Mouse (Mus musculus): ENCODE measurements around the gene Zswim5. TPM values are rescaled to one million over a fixed set of nuclear protein-coding genes. Genes with fewer than 3 reads are reported as not detected.
A peak's percentile ranks its signal among the peaks of the same experiment; 100 is the strongest.

The Zswim5 gene
- polyA plus RNA-seq, 1 experiment from 2014 or later, result 0.79 TPM

DNA sequence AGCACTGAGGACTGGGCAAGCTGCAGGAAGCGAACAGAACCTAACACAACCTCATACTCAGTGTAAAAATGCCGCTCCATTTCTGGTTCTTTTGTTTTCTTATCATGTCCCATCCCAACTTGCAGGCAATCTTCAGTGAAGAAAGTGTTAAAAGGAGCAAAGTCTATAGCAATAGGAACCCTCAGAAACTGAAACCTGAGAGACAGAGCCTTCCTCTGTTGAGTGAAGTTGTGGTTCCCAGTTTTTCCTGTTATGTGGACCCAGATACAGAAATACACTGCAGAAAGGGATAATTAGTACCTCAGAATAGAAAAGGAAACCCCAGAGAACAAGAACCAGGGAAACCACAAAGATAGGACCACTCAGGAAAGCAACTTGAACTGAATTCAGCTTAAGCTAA is 36.1 kb downstream of the Zswim5 start:
- Histone ChIP-seq H3K36me3 (no peaks in the 10 kb centered on the region), H3K27ac (ENCODE audit: poor library complexity, severe bottlenecking) (no peak overlapping the region), H3K9ac (no peak overlapping the region), H3K9me3 (replicated peaks) (0 out of 2 replicates have a peak, but pooled peaks cover 2% of the 10 kb centered on the region), H3K4me3 (no peak overlapping the region), H3K4me1 (replicated peaks) (no peaks in the 10 kb centered on the region), H3K27me3 (replicated peaks) (no peaks in the 10 kb centered on the region), H3K4me2 (no peak overlapping the region)
- 81% methylated on average over 2 of the region's 2 CpGs for WGBS
- ATAC-seq (ENCODE audit: insufficient number of reproducible peaks, low FRiP score), result no peak

DNA sequence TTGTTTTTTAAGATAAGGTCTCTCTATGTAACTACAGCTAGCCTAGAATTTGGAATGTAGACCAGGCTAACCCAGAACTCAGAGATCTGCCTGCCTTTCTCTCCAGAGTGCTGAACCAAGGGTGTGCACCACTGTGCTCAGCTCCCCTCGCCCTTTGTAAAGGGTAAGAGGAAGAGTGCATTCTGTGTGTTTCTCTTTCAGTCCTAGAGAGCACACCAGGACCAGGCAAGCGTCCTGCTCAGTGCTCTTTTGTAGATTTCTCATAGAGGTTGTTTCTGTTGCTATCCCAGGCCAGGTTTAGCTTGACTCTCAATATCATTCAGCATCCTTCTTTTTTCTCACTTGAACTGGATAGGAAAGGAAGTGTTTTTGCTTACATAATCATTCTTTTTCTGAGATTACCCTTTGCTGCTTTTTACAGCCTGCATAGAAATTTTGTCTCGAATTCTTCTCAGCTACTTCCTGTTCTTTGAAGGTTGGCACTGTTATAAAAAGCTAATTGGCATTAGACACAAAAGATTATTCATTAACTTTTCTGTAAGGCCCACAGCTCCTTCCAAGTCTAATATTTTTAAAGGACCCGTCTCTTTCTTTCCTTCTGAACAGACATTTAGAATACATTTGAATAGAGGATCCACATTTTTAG is 51.0 kb downstream of the Zswim5 start:
- Histone ChIP-seq H3K4me1 (replicated peaks) (no peaks in the 10 kb centered on the region), H3K4me2 (no peak overlapping the region), H3K9ac (no peak overlapping the region), H3K27ac (ENCODE audit: poor library complexity, severe bottlenecking) (no peak overlapping the region), H3K4me3 (no peak overlapping the region), H3K9me3 (replicated peaks) (no peaks in the 10 kb centered on the region), H3K36me3 (no peaks in the 10 kb centered on the region), H3K27me3 (replicated peaks) (no peaks in the 10 kb centered on the region)
- ATAC-seq (ENCODE audit: insufficient number of reproducible peaks, low FRiP score), result no peak
- 58% methylated on average over 4 of the region's 4 CpGs for WGBS

DNA sequence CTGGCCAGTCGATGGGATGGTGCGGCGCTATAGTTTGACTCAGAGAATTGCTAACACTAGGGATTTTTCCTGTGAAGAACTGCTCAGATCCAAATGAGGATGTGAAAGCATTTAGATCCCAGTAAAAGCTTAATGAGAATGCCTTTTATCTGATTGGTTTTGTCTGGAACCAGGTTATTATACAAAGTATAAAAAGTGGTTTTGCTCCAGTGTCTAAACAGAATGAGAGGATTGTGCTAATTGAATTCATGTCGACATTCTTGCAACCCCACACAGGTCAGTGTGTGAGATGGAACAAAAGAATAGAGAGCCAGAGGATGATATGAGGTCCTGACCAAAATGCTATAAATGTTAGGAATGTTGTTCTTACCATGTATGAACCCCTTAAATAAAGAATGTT is 62.4 kb downstream of the Zswim5 start:
- Histone ChIP-seq H3K9me3 (replicated peaks) (no peaks in the 10 kb centered on the region), H3K27me3 (replicated peaks) (no peaks in the 10 kb centered on the region), H3K36me3 (no peaks in the 10 kb centered on the region), H3K4me2 (no peak overlapping the region), H3K9ac (no peak overlapping the region), H3K27ac (ENCODE audit: poor library complexity, severe bottlenecking) (no peak overlapping the region), H3K4me3 (no peak overlapping the region), H3K4me1 (replicated peaks) (no peaks in the 10 kb centered on the region)
- 80% methylated on average over 4 of the region's 4 CpGs for WGBS
- no peak for ATAC-seq (ENCODE audit: insufficient number of reproducible peaks, low FRiP score)

GRCm38 (mm10) chr4:116942695-116943094 is 65.5 kb downstream of the Zswim5 start:
- Histone ChIP-seq H3K4me3 (no peak overlapping the region), H3K4me2 (no peak overlapping the region), H3K36me3 (no peaks in the 10 kb centered on the region), H3K27ac (ENCODE audit: poor library complexity, severe bottlenecking) (no peak overlapping the region), H3K9ac (no peak overlapping the region), H3K9me3 (replicated peaks) (no peaks in the 10 kb centered on the region), H3K4me1 (replicated peaks) (no peaks in the 10 kb centered on the region), H3K27me3 (replicated peaks) (no peaks in the 10 kb centered on the region)
- no peak for ATAC-seq (ENCODE audit: insufficient number of reproducible peaks, low FRiP score)
- 67% methylated on average over 2 of the region's 2 CpGs for WGBS

- Histone ChIP-seq H3K4me1 (replicated peaks) (no peaks in the 10 kb centered on the region), H3K9me3 (replicated peaks) (no peaks in the 10 kb centered on the region), H3K4me3 (no peak overlapping the region), H3K27ac (ENCODE audit: poor library complexity, severe bottlenecking) (no peak overlapping the region), H3K9ac (no peak overlapping the region), H3K27me3 (replicated peaks) (no peaks in the 10 kb centered on the region), H3K4me2 (no peak overlapping the region), H3K36me3 (no peaks in the 10 kb centered on the region)
- ATAC-seq (ENCODE audit: insufficient number of reproducible peaks, low FRiP score), result no peak
- 74% methylated on average over 5 of the region's 5 CpGs for WGBS
Observed at GRCm38 (mm10) chr4:116944055-116944454, 66.9 kb downstream of the Zswim5 start.

GRCm38 (mm10) chr4:116951642-116952041 is 74.5 kb downstream of the Zswim5 start:
- no peak for ATAC-seq (ENCODE audit: insufficient number of reproducible peaks, low FRiP score)
- H3K9ac ChIP-seq, result no peak overlapping the region

GRCm38 (mm10) chr4:116954951-116955350 is 77.8 kb downstream of the Zswim5 start:
- Histone ChIP-seq H3K4me2 (no peak overlapping the region), H3K27ac (ENCODE audit: poor library complexity, severe bottlenecking) (no peak overlapping the region), H3K9ac (no peak overlapping the region), H3K27me3 (replicated peaks) (no peaks in the 10 kb centered on the region), H3K4me3 (no peak overlapping the region), H3K9me3 (replicated peaks) (no peaks in the 10 kb centered on the region), H3K4me1 (replicated peaks) (no peaks in the 10 kb centered on the region), H3K36me3 (no peaks in the 10 kb centered on the region)
- WGBS, result 84% methylated on average over 7 of the region's 7 CpGs
- ATAC-seq (ENCODE audit: insufficient number of reproducible peaks, low FRiP score), result no peak

More at GRCm38 (mm10) chr4:116951642-116952041, 74.5 kb downstream of the Zswim5 start:
- WGBS, result 24% methylated on average over 1 of the region's 1 CpGs
- no peak overlapping the region for H3K27ac ChIP-seq (ENCODE audit: poor library complexity, severe bottlenecking)
- H3K36me3 ChIP-seq, result no peaks in the 10 kb centered on the region
- no peaks in the 10 kb centered on the region for H3K4me1 ChIP-seq (replicated peaks)
- H3K9me3 ChIP-seq (replicated peaks), result no peaks in the 10 kb centered on the region
- no peaks in the 10 kb centered on the region for H3K27me3 ChIP-seq (replicated peaks)
- no peak overlapping the region for H3K4me3 ChIP-seq
- no peak overlapping the region for H3K4me2 ChIP-seq

DNA sequence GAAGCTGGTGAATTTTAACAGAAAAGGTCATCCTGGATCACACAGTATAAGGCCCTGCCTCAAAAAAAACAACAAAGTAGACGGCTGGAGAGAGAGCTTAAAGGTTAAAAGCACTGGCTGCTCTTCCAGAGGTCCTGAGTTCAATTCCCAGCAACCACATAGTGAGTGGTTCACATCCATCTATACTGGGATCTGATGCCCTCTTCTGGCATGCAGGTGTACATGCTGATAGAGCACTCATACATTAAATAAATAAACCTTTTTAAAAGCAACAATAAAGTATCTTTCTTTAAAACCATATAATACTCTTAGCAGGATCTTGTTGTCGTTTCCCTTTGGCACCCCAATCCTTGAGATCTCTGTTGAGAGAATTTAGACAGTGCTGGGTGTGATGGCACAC is 99.3 kb downstream of the Zswim5 start:
- 73% methylated on average over 2 of the region's 2 CpGs for WGBS
- ATAC-seq (ENCODE audit: insufficient number of reproducible peaks, low FRiP score), result no peak
- Histone ChIP-seq H3K27ac (ENCODE audit: poor library complexity, severe bottlenecking) (no peak overlapping the region), H3K4me1 (replicated peaks) (no peaks in the 10 kb centered on the region), H3K27me3 (replicated peaks) (no peaks in the 10 kb centered on the region), H3K4me3 (no peak overlapping the region), H3K4me2 (no peak overlapping the region), H3K36me3 (no peaks in the 10 kb centered on the region), H3K9me3 (replicated peaks) (no peaks in the 10 kb centered on the region), H3K9ac (no peak overlapping the region)

GRCm38 (mm10) chr4:116985681-116986080 is 108.5 kb downstream of the Zswim5 start:
- 80% methylated on average over 7 of the region's 7 CpGs for WGBS
- Histone ChIP-seq H3K27me3 (replicated peaks) (no peaks in the 10 kb centered on the region), H3K9ac (no peak overlapping the region), H3K27ac (ENCODE audit: poor library complexity, severe bottlenecking) (no peak overlapping the region), H3K4me3 (no peak overlapping the region), H3K4me1 (replicated peaks) (no peaks in the 10 kb centered on the region), H3K9me3 (replicated peaks) (no peaks in the 10 kb centered on the region), H3K36me3 (peaks cover 20% of the 10 kb centered on the region), H3K4me2 (no peak overlapping the region)
- no peak for ATAC-seq (ENCODE audit: insufficient number of reproducible peaks, low FRiP score)

DNA sequence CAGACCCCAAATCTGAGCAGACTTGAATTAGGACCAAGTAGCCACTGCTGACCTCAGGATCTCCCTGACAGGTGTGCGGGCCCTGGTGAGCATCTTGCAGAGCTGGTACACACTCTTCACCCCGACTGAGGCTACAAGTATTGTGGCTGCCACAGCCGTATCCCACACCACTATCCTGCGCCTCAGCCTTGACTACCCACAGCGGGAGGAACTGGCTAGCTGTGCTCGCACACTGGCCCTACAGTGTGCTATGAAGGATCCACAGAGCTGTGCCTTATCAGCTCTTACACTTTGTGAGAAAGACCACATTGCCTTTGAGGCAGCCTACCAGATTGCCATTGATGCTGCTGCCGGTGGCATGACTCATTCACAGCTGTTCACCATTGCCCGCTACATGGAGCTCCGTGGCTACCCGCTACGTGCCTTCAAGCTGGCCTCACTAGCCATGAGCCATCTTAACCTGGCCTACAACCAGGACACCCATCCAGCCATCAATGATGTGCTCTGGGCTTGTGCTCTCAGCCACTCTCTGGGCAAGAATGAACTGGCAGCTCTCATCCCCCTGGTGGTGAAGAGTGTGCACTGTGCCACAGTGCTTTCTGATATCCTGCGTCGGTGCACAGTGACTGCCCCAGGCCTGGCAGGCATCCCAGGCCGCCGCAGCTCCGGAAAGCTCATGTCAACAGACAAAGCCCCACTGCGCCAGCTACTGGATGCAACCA is 109.4 kb downstream of the Zswim5 start:
- WGBS, result 45% methylated on average over 17 of the region's 17 CpGs
- Histone ChIP-seq H3K4me2 (no peak overlapping the region), H3K9ac (no peak overlapping the region), H3K9me3 (replicated peaks) (no peaks in the 10 kb centered on the region), H3K27ac (ENCODE audit: poor library complexity, severe bottlenecking) (no peak overlapping the region), H3K27me3 (replicated peaks) (no peaks in the 10 kb centered on the region), H3K4me3 (no peak overlapping the region), H3K36me3 (peaks cover 26% of the 10 kb centered on the region), H3K4me1 (replicated peaks) (no peaks in the 10 kb centered on the region)
- peak; percentile 67; the same call in 1 of the 2 replicates for ATAC-seq (ENCODE audit: insufficient number of reproducible peaks, low FRiP score)

- Histone ChIP-seq H3K4me3 (no peak overlapping the region), H3K9ac (no peak overlapping the region), H3K27me3 (replicated peaks) (no peaks in the 10 kb centered on the region), H3K36me3 (peaks cover 26% of the 10 kb centered on the region), H3K4me1 (replicated peaks) (no peaks in the 10 kb centered on the region), H3K27ac (ENCODE audit: poor library complexity, severe bottlenecking) (no peak overlapping the region), H3K9me3 (replicated peaks) (no peaks in the 10 kb centered on the region), H3K4me2 (no peak overlapping the region)
- 62% methylated on average over 5 of the region's 5 CpGs for WGBS
- ATAC-seq (ENCODE audit: insufficient number of reproducible peaks, low FRiP score), result no peak
Observed at GRCm38 (mm10) chr4:116987122-116987456, 109.9 kb downstream of the Zswim5 start.

DNA sequence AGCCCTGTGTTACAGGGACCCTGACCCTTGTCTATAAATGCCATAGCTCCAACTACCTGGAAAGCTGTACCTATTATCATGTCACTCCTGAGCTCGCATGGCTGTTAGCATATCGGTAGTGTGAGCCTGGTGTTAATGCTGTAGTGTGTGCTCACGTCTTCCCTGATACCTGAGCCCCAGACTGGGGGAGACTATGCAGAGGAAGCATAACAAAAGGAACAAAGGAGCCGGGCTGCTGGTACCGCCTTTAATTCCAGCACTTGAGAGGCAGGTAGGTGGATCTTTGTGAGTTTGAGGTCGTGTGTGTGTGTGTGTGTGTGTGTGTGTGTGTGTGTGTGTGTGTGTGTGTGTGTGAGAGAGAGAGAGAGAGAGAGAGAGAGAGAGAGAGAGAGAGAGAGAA is 112.6 kb downstream of the Zswim5 start:
- no peaks in the 10 kb centered on the region for H3K27me3 ChIP-seq (replicated peaks)
- H3K36me3 ChIP-seq, result peaks cover 30% of the 10 kb centered on the region
- ATAC-seq (ENCODE audit: insufficient number of reproducible peaks, low FRiP score), result no peak
- 72% methylated on average over 6 of the region's 6 CpGs for WGBS
- H3K4me3 ChIP-seq, result no peak overlapping the region
- no peak overlapping the region for H3K27ac ChIP-seq (ENCODE audit: poor library complexity, severe bottlenecking)
- no peak overlapping the region for H3K4me2 ChIP-seq
- no peaks in the 10 kb centered on the region for H3K9me3 ChIP-seq (replicated peaks)
- no peak overlapping the region for H3K9ac ChIP-seq
- peaks cover 9% of the 10 kb centered on the region; the same call in 1 of the 2 replicates for H3K4me1 ChIP-seq (replicated peaks)
